Mouse (Mus musculus): ENCODE data around the gene Gm20822.
"Not testable (repeated sequence)": the region's sequence is repeated elsewhere in the genome, so short reads cannot be mapped to it uniquely, and the experiment has no call there.

Gene Gm20822

GRCm38 (mm10) chrY:15884671-15885070, at the start of gene Gm20822:
TSS of gene Gm20822 (minus strand) at chrY:15884771.
- not testable (repeated sequence) for DNase-seq

Data from thymus, postnatal 4 days (tissue).